Mouse (Mus musculus): Measurements from ENCODE around the gene Scmh1. TPM values are rescaled to one million over a fixed set of nuclear protein-coding genes. Genes with fewer than 3 reads are reported as not detected.

Gene Scmh1
- total and polyA plus RNA-seq, 2 experiments from 2014 or later, result 43.9 to 56.4 TPM

- Histone ChIP-seq H3K27me3 (ENCODE audit: insufficient read depth, low read length) (no peaks in the 10 kb centered on the region), H3K36me3 (ENCODE audit: insufficient read depth) (no peaks in the 10 kb centered on the region), H3K4me2 (ENCODE audit: low read depth) (no peak overlapping the region), H3K27ac (ENCODE audit: low read depth, low read length) (no peak overlapping the region), H3K9me3 (ENCODE audit: low read length) (no peaks in the 10 kb centered on the region), H3K9ac (no peak overlapping the region), H3K4me3 (ENCODE audit: low read depth, low read length) (no peak overlapping the region), H3K4me1 (ENCODE audit: insufficient read depth) (no peaks in the 10 kb centered on the region)
- no peak for TF ChIP-seq CTCF (IDR thresholded peaks at IDR 0.05; ENCODE audit: low read depth)
- DNase-seq (no peak), ATAC-seq (no peak)
Measured at GRCm38 (mm10) chr4:120430601-120431000, 25.5 kb downstream of the Scmh1 start.

- H3K4me2 ChIP-seq (ENCODE audit: low read depth), result no peak overlapping the region
- ATAC-seq (no peak), DNase-seq (no peak)
- no peak overlapping the region for H3K9ac ChIP-seq
- H3K4me3 ChIP-seq (ENCODE audit: low read depth, low read length), result no peak overlapping the region
- H3K4me1 ChIP-seq (ENCODE audit: insufficient read depth), result no peaks in the 10 kb centered on the region
- no peaks in the 10 kb centered on the region for H3K36me3 ChIP-seq (ENCODE audit: insufficient read depth)
- TF ChIP-seq CTCF (IDR thresholded peaks at IDR 0.05; ENCODE audit: low read depth), result no peak
- no peaks in the 10 kb centered on the region for H3K27me3 ChIP-seq (ENCODE audit: insufficient read depth, low read length)
- WGBS, result 66% methylated on average over 11 of the region's 11 CpGs
- no peaks in the 10 kb centered on the region for H3K9me3 ChIP-seq (ENCODE audit: low read length)
- H3K27ac ChIP-seq (ENCODE audit: low read depth, low read length), result no peak overlapping the region
Measured at GRCm38 (mm10) chr4:120432599-120433373, 27.7 kb downstream of the Scmh1 start.

- Histone ChIP-seq H3K4me1 (ENCODE audit: insufficient read depth) (no peaks in the 10 kb centered on the region), H3K4me3 (ENCODE audit: low read depth, low read length) (no peak overlapping the region), H3K9ac (no peak overlapping the region), H3K9me3 (ENCODE audit: low read length) (no peaks in the 10 kb centered on the region), H3K36me3 (ENCODE audit: insufficient read depth) (peaks cover 2% of the 10 kb centered on the region; the same call in 1 of the 2 replicates), H3K4me2 (ENCODE audit: low read depth) (no peak overlapping the region), H3K27ac (ENCODE audit: low read depth, low read length) (no peak overlapping the region), H3K27me3 (ENCODE audit: insufficient read depth, low read length) (no peaks in the 10 kb centered on the region)
- WGBS, result 51% methylated on average over 4 of the region's 4 CpGs
- DNase-seq, result no peak
- no peak for TF ChIP-seq CTCF (IDR thresholded peaks at IDR 0.05; ENCODE audit: low read depth)
- no peak for ATAC-seq
Measured at GRCm38 (mm10) chr4:120461741-120462140, 56.7 kb downstream of the Scmh1 start.

- Histone ChIP-seq H3K27me3 (ENCODE audit: insufficient read depth, low read length) (no peaks in the 10 kb centered on the region), H3K4me2 (ENCODE audit: low read depth) (no peak overlapping the region), H3K4me3 (ENCODE audit: low read depth, low read length) (no peak overlapping the region), H3K36me3 (ENCODE audit: insufficient read depth) (peaks cover 19% of the 10 kb centered on the region; the same call in 1 of the 2 replicates), H3K9me3 (ENCODE audit: low read length) (no peaks in the 10 kb centered on the region), H3K4me1 (ENCODE audit: insufficient read depth) (no peaks in the 10 kb centered on the region), H3K9ac (no peak overlapping the region), H3K27ac (ENCODE audit: low read depth, low read length) (no peak overlapping the region)
- WGBS, result 96% methylated on average over 2 of the region's 2 CpGs
- DNase-seq (no peak), ATAC-seq (no peak)
- TF ChIP-seq CTCF (IDR thresholded peaks at IDR 0.05; ENCODE audit: low read depth), result no peak
Measured at GRCm38 (mm10) chr4:120472946-120473345, 67.9 kb downstream of the Scmh1 start.

- H3K27me3 ChIP-seq (ENCODE audit: insufficient read depth, low read length), result no peaks in the 10 kb centered on the region
- DNase-seq (no peak), ATAC-seq (no peak)
- no peaks in the 10 kb centered on the region for H3K4me1 ChIP-seq (ENCODE audit: insufficient read depth)
- no peak overlapping the region for H3K9ac ChIP-seq
- 47% methylated on average over 1 of the region's 1 CpGs for WGBS
- no peak for TF ChIP-seq CTCF (IDR thresholded peaks at IDR 0.05; ENCODE audit: low read depth)
- H3K9me3 ChIP-seq (ENCODE audit: low read length), result no peaks in the 10 kb centered on the region
- no peak overlapping the region for H3K27ac ChIP-seq (ENCODE audit: low read depth, low read length)
- H3K4me2 ChIP-seq (ENCODE audit: low read depth), result no peak overlapping the region
- peaks cover 6% of the 10 kb centered on the region for H3K36me3 ChIP-seq (ENCODE audit: insufficient read depth)
- no peak overlapping the region for H3K4me3 ChIP-seq (ENCODE audit: low read depth, low read length)
Measured at GRCm38 (mm10) chr4:120487707-120488106, 82.6 kb downstream of the Scmh1 start.

- WGBS, result 91% methylated on average over 1 of the region's 1 CpGs
- ATAC-seq (no peak), DNase-seq (no peak)
- H3K27me3 ChIP-seq (ENCODE audit: insufficient read depth, low read length), result no peaks in the 10 kb centered on the region
- H3K9ac ChIP-seq, result no peak overlapping the region
- H3K4me3 ChIP-seq (ENCODE audit: low read depth, low read length), result no peak overlapping the region
- TF ChIP-seq CTCF (IDR thresholded peaks at IDR 0.05; ENCODE audit: low read depth), result 0 out of 2 replicates have a peak, but pooled peaks have one; percentile 2
- H3K4me2 ChIP-seq (ENCODE audit: low read depth), result no peak overlapping the region
- peaks cover 37% of the 10 kb centered on the region for H3K36me3 ChIP-seq (ENCODE audit: insufficient read depth)
- H3K4me1 ChIP-seq (ENCODE audit: insufficient read depth), result no peaks in the 10 kb centered on the region
- H3K9me3 ChIP-seq (ENCODE audit: low read length), result peaks cover 4% of the 10 kb centered on the region; the same call in 1 of the 2 replicates
- H3K27ac ChIP-seq (ENCODE audit: low read depth, low read length), result no peak overlapping the region
Measured at GRCm38 (mm10) chr4:120506955-120507354, 101.9 kb downstream of the Scmh1 start.

- no peak for ATAC-seq
- no peak overlapping the region for H3K9ac ChIP-seq
- no peak overlapping the region for H3K4me3 ChIP-seq (ENCODE audit: low read depth, low read length)
- no peaks in the 10 kb centered on the region for H3K4me1 ChIP-seq (ENCODE audit: insufficient read depth)
- peaks cover 47% of the 10 kb centered on the region for H3K36me3 ChIP-seq (ENCODE audit: insufficient read depth)
- no peak for TF ChIP-seq CTCF (IDR thresholded peaks at IDR 0.05; ENCODE audit: low read depth)
- H3K27me3 ChIP-seq (ENCODE audit: insufficient read depth, low read length), result no peaks in the 10 kb centered on the region
- WGBS, result 95% methylated on average over 4 of the region's 4 CpGs
- no peak for DNase-seq
- no peak overlapping the region for H3K27ac ChIP-seq (ENCODE audit: low read depth, low read length)
- H3K4me2 ChIP-seq (ENCODE audit: low read depth), result no peak overlapping the region
- H3K9me3 ChIP-seq (ENCODE audit: low read length), result peaks cover 4% of the 10 kb centered on the region; the same call in 1 of the 2 replicates
Measured at GRCm38 (mm10) chr4:120511203-120511602, 106.1 kb downstream of the Scmh1 start.

All from forebrain, postnatal 0 days (tissue).